Mouse (Mus musculus) limb, embryonic 10.5 days (tissue): ENCODE results near the gene Rbpj. TPM values are rescaled to one million over a fixed set of nuclear protein-coding genes. Genes with fewer than 3 reads are reported as not detected.

Experiments used
- DNase-seq: peaks from one replicate; pipeline ENCODE4 v3.0.0-alpha.2; 2017; ENCODE audit warnings: low spot score
- H3K27ac ChIP-seq: fragments of 300-500 bp; sonication (generic); 2 replicates; pipeline ENCODE4 v1.5.1; 2016; ENCODE audit warnings: mild to moderate bottlenecking
- H3K27me3 ChIP-seq: fragments of 300-500 bp; sonication (generic); 2 replicates; pipeline ENCODE4 v1.6.1; 2016; ENCODE audit warnings: low read depth, mild to moderate bottlenecking; ENCODE audit not compliant: poor library complexity, severe bottlenecking
- H3K36me3 ChIP-seq: fragments of 300-500 bp; sonication (generic); 2 replicates; pipeline ENCODE4 v1.6.1; 2016; ENCODE audit warnings: mild to moderate bottlenecking, moderate library complexity
- H3K4me1 ChIP-seq: fragments of 300-500 bp; sonication (generic); 2 replicates; pipeline ENCODE4 v1.6.1; 2016
- H3K4me3 ChIP-seq: fragments of 300-500 bp; sonication (generic); 2 replicates; pipeline ENCODE4 v1.5.1; 2016; ENCODE audit warnings: mild to moderate bottlenecking, moderate library complexity
- H3K9me3 ChIP-seq: fragments of 300-500 bp; sonication (generic); replicated peaks from 2 replicates; pipeline ENCODE4 v1.6.1; 2016; ENCODE audit warnings: mild to moderate bottlenecking
- WGBS: fragments of 180-500 bp; shearing (Covaris S2); methylation state at CpG from one replicate; pipeline ENCODE4 v1.1.7; 2016; 5-methylcytosine and 5-hydroxymethylcytosine counted together
- polyA plus RNA-seq: library from polyadenylated mRNA; unstranded; fragments of >200 nt; fragmentation: Nextera tagmentation; extraction: Ambion mirVana; gene quantifications from 2 replicates; pipeline ENCODE4 v1.2.1, GENCODE M21; 2016

The Rbpj gene
- polyA plus RNA-seq, 1 experiment from 2014 or later = 45.1 TPM

- Histone ChIP-seq H3K4me3 (no peak overlapping the region), H3K4me1 (peaks cover 3% of the 10 kb centered on the region; the same call in 1 of the 2 replicates), H3K27me3 (no peaks in the 10 kb centered on the region), H3K9me3 (no peaks in the 10 kb centered on the region), H3K27ac (no peak overlapping the region), H3K36me3 (no peaks in the 10 kb centered on the region)
- no peak for DNase-seq
- 78% methylated on average over 3 of the region's 3 CpGs for WGBS
These were observed 13.0 kb upstream of the Rbpj start for GRCm38 (mm10) chr5:53452920-53453319.

- Histone ChIP-seq H3K27me3 (no peaks in the 10 kb centered on the region), H3K9me3 (no peaks in the 10 kb centered on the region), H3K4me3 (no peak overlapping the region), H3K36me3 (no peaks in the 10 kb centered on the region), H3K27ac (no peak overlapping the region), H3K4me1 (peaks cover 3% of the 10 kb centered on the region; the same call in 1 of the 2 replicates)
- no peak for DNase-seq
- 92% methylated on average over 9 of the region's 9 CpGs for WGBS
These were observed 11.2 kb upstream of the Rbpj start for GRCm38 (mm10) chr5:53454706-53455105.

GRCm38 (mm10) chr5:53455459-53455858, 10.5 kb upstream of the Rbpj start:
- H3K36me3 ChIP-seq = no peaks in the 10 kb centered on the region
- H3K9me3 ChIP-seq = no peaks in the 10 kb centered on the region
- no peak overlapping the region for H3K4me3 ChIP-seq
- no peaks in the 10 kb centered on the region for H3K27me3 ChIP-seq
- DNase-seq = no peak
- H3K27ac ChIP-seq = no peak overlapping the region
- 93% methylated on average over 5 of the region's 5 CpGs for WGBS
- peaks cover 3% of the 10 kb centered on the region; the same call in 1 of the 2 replicates for H3K4me1 ChIP-seq

- H3K36me3 ChIP-seq = no peaks in the 10 kb centered on the region
- H3K27ac ChIP-seq = no peak overlapping the region
- no peaks in the 10 kb centered on the region for H3K27me3 ChIP-seq
- no peak for DNase-seq
- no peaks in the 10 kb centered on the region for H3K4me1 ChIP-seq
- H3K9me3 ChIP-seq = no peaks in the 10 kb centered on the region
- H3K4me3 ChIP-seq = no peak overlapping the region
- 80% methylated on average over 5 of the region's 5 CpGs for WGBS
These were observed 5.8 kb upstream of the Rbpj start for GRCm38 (mm10) chr5:53460196-53460595.

GRCm38 (mm10) chr5:53463098-53464018, 2.6 kb upstream of the Rbpj start:
- Histone ChIP-seq H3K36me3 (no peaks in the 10 kb centered on the region), H3K9me3 (no peaks in the 10 kb centered on the region), H3K4me1 (no peaks in the 10 kb centered on the region), H3K27ac (no peak overlapping the region), H3K27me3 (0 out of 2 replicates have a peak, but pooled peaks cover 14% of the 10 kb centered on the region), H3K4me3 (no peak overlapping the region)
- no peak for DNase-seq
- 76% methylated on average over 11 of the region's 11 CpGs for WGBS

- H3K36me3 ChIP-seq = no peaks in the 10 kb centered on the region
These were observed 726 bp downstream of the Rbpj start for GRCm38 (mm10) chr5:53466422-53467333.

GRCm38 (mm10) chr5:53467602-53468001, 1.6 kb downstream of the Rbpj start:
- 65% methylated on average over 9 of the region's 9 CpGs for WGBS
- no peaks in the 10 kb centered on the region for H3K9me3 ChIP-seq
- H3K4me3 ChIP-seq = no peak overlapping the region
- no peak for DNase-seq
- H3K27ac ChIP-seq = no peak overlapping the region
- 0 out of 2 replicates have a peak, but pooled peaks cover 25% of the 10 kb centered on the region for H3K27me3 ChIP-seq
- no peaks in the 10 kb centered on the region for H3K36me3 ChIP-seq
- peaks cover 27% of the 10 kb centered on the region for H3K4me1 ChIP-seq

More at GRCm38 (mm10) chr5:53466422-53467333, 726 bp downstream of the Rbpj start:
- Histone ChIP-seq H3K9me3 (no peaks in the 10 kb centered on the region), H3K27me3 (0 out of 2 replicates have a peak, but pooled peaks cover 25% of the 10 kb centered on the region), H3K4me3 (no peak overlapping the region), H3K27ac (no peak overlapping the region), H3K4me1 (peaks cover 23% of the 10 kb centered on the region)
- 80% methylated on average over 16 of the region's 16 CpGs for WGBS
- no peak for DNase-seq

GRCm38 (mm10) chr5:53468366-53468765, 2.4 kb downstream of the Rbpj start:
- Histone ChIP-seq H3K27me3 (0 out of 2 replicates have a peak, but pooled peaks cover 25% of the 10 kb centered on the region), H3K4me1 (peaks cover 30% of the 10 kb centered on the region), H3K9me3 (no peaks in the 10 kb centered on the region), H3K27ac (no peak overlapping the region), H3K36me3 (no peaks in the 10 kb centered on the region), H3K4me3 (no peak overlapping the region)
- no peak for DNase-seq
- WGBS = 65% methylated on average over 8 of the region's 8 CpGs

GRCm38 (mm10) chr5:53469098-53469776, 3.3 kb downstream of the Rbpj start:
- Histone ChIP-seq H3K27me3 (0 out of 2 replicates have a peak, but pooled peaks cover 25% of the 10 kb centered on the region), H3K27ac (no peak overlapping the region), H3K9me3 (no peaks in the 10 kb centered on the region), H3K4me1 (peaks cover 35% of the 10 kb centered on the region), H3K4me3 (no peak overlapping the region), H3K36me3 (no peaks in the 10 kb centered on the region)
- WGBS = 81% methylated on average over 6 of the region's 6 CpGs
- DNase-seq = no peak

GRCm38 (mm10) chr5:53469777-53470131, 3.8 kb downstream of the Rbpj start:
- no peak for DNase-seq
- H3K4me1 ChIP-seq = peaks cover 39% of the 10 kb centered on the region
- H3K27me3 ChIP-seq = 0 out of 2 replicates have a peak, but pooled peaks cover 25% of the 10 kb centered on the region
- 58% methylated on average over 9 of the region's 9 CpGs for WGBS
- no peak overlapping the region for H3K27ac ChIP-seq
- no peaks in the 10 kb centered on the region for H3K9me3 ChIP-seq
- H3K4me3 ChIP-seq = no peak overlapping the region
- H3K36me3 ChIP-seq = no peaks in the 10 kb centered on the region

- H3K9me3 ChIP-seq = no peaks in the 10 kb centered on the region
- no peak overlapping the region for H3K4me3 ChIP-seq
- peak overlapping the region; percentile 54; the same call in 1 of the 2 replicates for H3K27ac ChIP-seq
- no peak for DNase-seq
- 0 out of 2 replicates have a peak, but pooled peaks cover 25% of the 10 kb centered on the region for H3K27me3 ChIP-seq
- WGBS = 50% methylated on average over 16 of the region's 16 CpGs
- H3K4me1 ChIP-seq = peaks cover 39% of the 10 kb centered on the region
- no peaks in the 10 kb centered on the region for H3K36me3 ChIP-seq
These were observed 4.5 kb downstream of the Rbpj start for GRCm38 (mm10) chr5:53470141-53471079.
